Mouse (Mus musculus) hindbrain, embryonic 10.5 days (tissue): ENCODE measurements around the gene Lgals9. TPM values are rescaled to one million over a fixed set of nuclear protein-coding genes. Genes with fewer than 3 reads are reported as not detected.

Experiments used
- DNase-seq: peaks from one replicate; pipeline ENCODE4 v3.0.0-alpha.2; 2017; ENCODE audit warnings: low spot score
- H3K27ac ChIP-seq: fragments of 300-500 bp; sonication (generic); 2 replicates; pipeline ENCODE4 v1.5.1; 2016; ENCODE audit warnings: mild to moderate bottlenecking, moderate library complexity
- H3K27me3 ChIP-seq: fragments of 300-500 bp; sonication (generic); 2 replicates; pipeline ENCODE4 v1.6.1; 2016; ENCODE audit warnings: mild to moderate bottlenecking; ENCODE audit not compliant: poor library complexity, insufficient read depth, severe bottlenecking
- H3K36me3 ChIP-seq: fragments of 300-500 bp; sonication (generic); 2 replicates; pipeline ENCODE4 v1.6.1; 2016; ENCODE audit warnings: mild to moderate bottlenecking, moderate library complexity
- H3K4me1 ChIP-seq: fragments of 300-500 bp; sonication (generic); replicated peaks from 2 replicates; pipeline ENCODE4 v1.6.1; 2016; ENCODE audit warnings: mild to moderate bottlenecking
- H3K4me3 ChIP-seq: fragments of 300-500 bp; sonication (generic); 2 replicates; pipeline ENCODE4 v1.5.1; 2016; ENCODE audit warnings: mild to moderate bottlenecking, moderate library complexity
- H3K9me3 ChIP-seq: fragments of 300-500 bp; sonication (generic); 2 replicates; pipeline ENCODE4 v1.6.1; 2016; ENCODE audit warnings: mild to moderate bottlenecking, moderate library complexity
- WGBS: fragments of 180-500 bp; shearing (Covaris S2); methylation state at CpG from one replicate; pipeline ENCODE4 v1.1.7; 2016; 5-methylcytosine and 5-hydroxymethylcytosine counted together
- polyA plus RNA-seq: library from polyadenylated mRNA; unstranded; fragments of >200 nt; fragmentation: Nextera tagmentation; extraction: Ambion mirVana; gene quantifications from 2 replicates; pipeline ENCODE4 v1.2.1, GENCODE M21; 2016

Gene Lgals9
- polyA plus RNA-seq, 1 experiment from 2014 or later = 5.7 TPM

DNA sequence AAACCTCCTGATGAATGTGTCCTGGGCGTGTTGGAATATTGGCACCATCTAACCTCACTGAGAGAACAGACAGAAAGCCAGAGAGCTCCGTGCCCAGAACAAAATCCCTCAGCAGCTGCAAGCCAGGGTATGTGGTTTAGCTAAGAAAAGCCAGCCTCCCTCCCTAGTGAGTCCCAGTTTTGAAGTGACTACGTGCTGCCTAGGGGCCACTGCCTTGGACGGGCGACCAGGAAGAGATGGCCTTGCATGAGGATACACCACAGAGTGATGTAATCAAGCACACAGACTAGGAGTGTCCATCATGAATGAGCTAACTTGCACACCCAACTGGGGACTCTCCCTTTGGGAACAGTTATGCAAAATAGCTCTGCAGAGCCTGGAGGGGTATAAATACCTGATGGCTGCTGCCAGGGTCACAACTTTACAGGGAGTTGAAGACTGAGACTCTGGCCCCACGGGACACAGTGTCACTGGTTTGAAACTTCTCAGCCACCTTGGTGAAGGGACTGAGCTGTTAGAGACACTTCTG is 64.3 kb downstream of the Lgals9 start, which contains the start of gene Nos2:
Nos2 (plus strand) TSS at position 377 of the 529 bp plus-strand sequence.
- no peaks in the 10 kb centered on the region for H3K9me3 ChIP-seq
- peaks cover 18% of the 10 kb centered on the region for H3K4me1 ChIP-seq
- H3K4me3 ChIP-seq = no peak within 1 kb of the TSS
- peaks cover 43% of the 10 kb centered on the region for H3K27me3 ChIP-seq
- H3K36me3 ChIP-seq = no peaks in the 10 kb centered on the region
- WGBS = 65% methylated on average over 6 of the region's 6 CpGs
- DNase-seq = no peak
- H3K27ac ChIP-seq = no peak within 1 kb of the TSS

- WGBS = 76% methylated on average over 4 of the region's 4 CpGs
- Histone ChIP-seq H3K36me3 (no peaks in the 10 kb centered on the region), H3K4me3 (no peak overlapping the region), H3K9me3 (no peaks in the 10 kb centered on the region), H3K4me1 (peaks cover 11% of the 10 kb centered on the region), H3K27me3 (peaks cover 35% of the 10 kb centered on the region), H3K27ac (no peak overlapping the region)
- DNase-seq = no peak
Measured at GRCm38 (mm10) chr11:78919745-78920144, 65.0 kb downstream of the Lgals9 start.

- 79% methylated on average over 1 of the region's 1 CpGs for WGBS
- no peaks in the 10 kb centered on the region for H3K36me3 ChIP-seq
- no peak for DNase-seq
- no peak overlapping the region for H3K27ac ChIP-seq
- H3K9me3 ChIP-seq = no peaks in the 10 kb centered on the region
- no peak overlapping the region for H3K4me3 ChIP-seq
- no peaks in the 10 kb centered on the region for H3K4me1 ChIP-seq
- 0 out of 2 replicates have a peak, but pooled peaks cover 3% of the 10 kb centered on the region for H3K27me3 ChIP-seq
Measured at GRCm38 (mm10) chr11:78916410-78916809, 68.3 kb downstream of the Lgals9 start.

DNA sequence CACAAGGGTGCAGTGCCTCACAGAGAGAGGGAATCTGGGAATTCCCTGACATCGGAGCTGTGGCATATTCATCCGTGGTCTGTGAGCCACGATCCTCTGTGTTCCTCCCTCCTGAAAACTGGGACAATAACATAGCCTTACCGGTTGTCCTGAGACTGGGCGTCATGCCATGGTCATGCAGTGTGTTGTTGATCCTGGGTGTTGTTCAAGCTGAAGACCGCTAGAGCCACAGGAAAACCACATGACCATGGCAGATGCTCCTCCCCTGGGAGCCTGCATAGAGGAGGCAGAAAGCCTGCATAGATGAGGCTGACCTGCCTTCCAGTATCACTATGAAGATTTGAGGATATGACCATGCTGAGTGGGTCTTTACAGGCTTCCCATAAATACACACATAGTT is 69.3 kb downstream of the Lgals9 start:
- Histone ChIP-seq H3K27ac (no peak overlapping the region), H3K4me1 (no peaks in the 10 kb centered on the region), H3K4me3 (no peak overlapping the region), H3K27me3 (0 out of 2 replicates have a peak, but pooled peaks cover 3% of the 10 kb centered on the region), H3K9me3 (no peaks in the 10 kb centered on the region), H3K36me3 (no peaks in the 10 kb centered on the region)
- WGBS = 88% methylated on average over 6 of the region's 6 CpGs
- no peak for DNase-seq

Other genes with a start within 250 kb of the Lgals9 start
- gene Ccnq, start 233.2 kb downstream of the Lgals9 start, polyA plus RNA-seq = 36.4 and 37.9 TPM in 2 replicates
- gene Lyrm9, start 158.4 kb downstream of the Lgals9 start, polyA plus RNA-seq = 19.8 and 23.9 TPM in 2 replicates
- 0.71 and 1.1 TPM in 2 replicates for gene Nos2, start 64.2 kb downstream of the Lgals9 start, polyA plus RNA-seq
- gene Ksr1, start 161.5 kb upstream of the Lgals9 start, polyA plus RNA-seq = 2.7 and 5.2 TPM in 2 replicates